Mouse (Mus musculus) ES-E14 (cell line): ENCODE results near the gene Matn1. TPM values are rescaled to one million over a fixed set of nuclear protein-coding genes. Genes with fewer than 3 reads are reported as not detected.

Experiments used
- DNase-seq: peaks from one replicate; pipeline ENCODE4 v3.0.0-alpha.2; 2013; ENCODE audit warnings: low read depth, low spot score
- H3K27ac ChIP-seq: 2 replicates; pipeline ENCODE4 v1.5.1; 2012; ENCODE audit warnings: low read depth, mild to moderate bottlenecking, low read length, moderate library complexity, mixed read lengths; ENCODE audit not compliant: poor library complexity, insufficient read depth, severe bottlenecking
- H3K36me3 ChIP-seq: 2 replicates; pipeline ENCODE4 v1.6.1; 2012; ENCODE audit warnings: mild to moderate bottlenecking, low read length, moderate library complexity, mixed read lengths; ENCODE audit not compliant: control insufficient read depth, poor library complexity, insufficient read depth, severe bottlenecking
- H3K4me1 ChIP-seq, 2 experiments: fragments of 150-350 bp in 1 of 2; sonication (generic) in 1 of 2; 2 replicates each; pipeline ENCODE4 v1.6.1; 2012; ENCODE audit warnings: low read length in 2 of 2, mild to moderate bottlenecking in 1 of 2, mixed read lengths in 1 of 2; ENCODE audit not compliant: control insufficient read depth in 2 of 2, insufficient read depth in 2 of 2, poor library complexity in 1 of 2
- H3K4me3 ChIP-seq, 2 experiments: fragments of 150-350 bp in 1 of 2; sonication (generic) in 1 of 2; 2 replicates each; pipeline ENCODE4 v1.5.1; 2012; ENCODE audit warnings: low read length in 2 of 2, low read depth in 1 of 2, mild to moderate bottlenecking in 1 of 2, mixed read lengths in 1 of 2; ENCODE audit not compliant: insufficient read depth in 1 of 2, poor library complexity in 1 of 2, severe bottlenecking in 1 of 2
- H3K9ac ChIP-seq: 2 replicates; pipeline ENCODE4 v1.6.1; 2012; ENCODE audit warnings: low read depth, mild to moderate bottlenecking, low read length, mixed read lengths; ENCODE audit not compliant: poor library complexity, insufficient read depth, severe bottlenecking
- H3K9me3 ChIP-seq: fragments of 150-350 bp; sonication (generic); 2 replicates; pipeline ENCODE4 v1.6.1; 2012; ENCODE audit warnings: low read depth, mild to moderate bottlenecking, low read length; ENCODE audit not compliant: control insufficient read depth, insufficient read depth
- CHD2 ChIP-seq: IDR thresholded peaks from 2 replicates; pipeline ENCODE4 v1.6.1; 2014; ENCODE audit warnings: mild to moderate bottlenecking, low read depth, low read length, inconsistent platforms
- HCFC1 ChIP-seq: IDR thresholded peaks from 2 replicates; pipeline ENCODE4 v1.6.1; 2012; ENCODE audit warnings: low read length, inconsistent platforms, borderline replicate concordance; ENCODE audit not compliant: insufficient read depth
- MAFK ChIP-seq: IDR thresholded peaks from 2 replicates; pipeline ENCODE4 v1.6.1; 2014; ENCODE audit warnings: mild to moderate bottlenecking, low read depth, low read length, inconsistent platforms; ENCODE audit not compliant: insufficient read depth
- ZC3H11A ChIP-seq: IDR thresholded peaks from 2 replicates; pipeline ENCODE4 v1.6.1; 2012; ENCODE audit warnings: low read depth, mild to moderate bottlenecking, inconsistent platforms, low read length, borderline replicate concordance
- ZNF384 ChIP-seq: IDR thresholded peaks from 2 replicates; pipeline ENCODE4 v1.6.1; 2012; ENCODE audit warnings: low read depth, low read length, inconsistent platforms
- in situ Hi-C, 2 experiments: fragments of 600-800 bp; cut with MboI; formaldehyde crosslinking; loops; one replicate each; pipeline ENCODE4 v1.15.1; 2025; ENCODE audit warnings: low sequenced_read_pairs in 2 of 2, inconsistent platforms in 1 of 2; ENCODE audit not compliant: unreplicated experiment in 2 of 2
- total RNA-seq: library from RNA; depleted of rRNA; stranded (reverse); fragments of 300-350 nt; gene quantifications from 2 replicates; pipeline ENCODE4 v1.2.3, GENCODE M21; 2012

Matn1 gene
- total RNA-seq, 1 experiment, result 2.0 TPM

DNA sequence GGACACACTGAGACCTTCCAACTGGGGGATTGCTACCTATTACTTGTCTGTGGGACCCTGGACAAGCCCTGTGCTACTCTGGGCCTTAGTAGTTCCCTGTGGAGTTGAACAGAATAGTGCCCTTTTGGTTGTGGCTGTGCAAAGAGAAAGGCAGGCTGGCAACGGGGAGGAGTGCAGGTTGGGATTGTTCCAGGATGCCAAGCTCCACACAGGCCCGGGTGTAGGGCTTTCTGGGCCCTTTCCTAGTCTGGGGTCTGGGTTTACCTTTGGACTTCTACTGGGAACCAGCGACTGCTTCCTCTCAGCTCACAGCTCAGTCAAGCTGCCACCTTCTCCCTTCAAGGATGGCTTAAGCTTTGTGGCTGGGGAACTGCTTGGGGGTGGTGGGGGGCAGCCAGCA lies 30.7 kb upstream of the Matn1 start:
- peak overlapping the region; percentile 53 to 65 for H3K4me3 ChIP-seq
- peaks cover 3 to 23% of the 10 kb centered on the region in 2 experiments; a peak in 3 of 4 replicates for H3K4me1 ChIP-seq
- TF ChIP-seq CHD2 (no peak), MAFK (no peak), ZC3H11A (no peak), HCFC1 (no peak), ZNF384 (no peak)
- no peaks in the 10 kb centered on the region for H3K9me3 ChIP-seq
- peak overlapping the region; percentile 57 for H3K27ac ChIP-seq
- H3K36me3 ChIP-seq, result no peaks in the 10 kb centered on the region
- peak overlapping the region; percentile 48 for H3K9ac ChIP-seq
- in situ Hi-C loops, result no loop called here
- DNase-seq, result no peak

GRCm38 (mm10) chr4:130914011-130914410 lies 30.2 kb upstream of the Matn1 start:
- Histone ChIP-seq H3K4me1 (peaks cover 3 to 23% of the 10 kb centered on the region in 2 experiments; a peak in 3 of 4 replicates), H3K36me3 (no peaks in the 10 kb centered on the region), H3K9me3 (no peaks in the 10 kb centered on the region), H3K4me3 (peak overlapping the region; percentile 16 to 65; a peak in 3 of 4 replicates), H3K9ac (peak overlapping the region; percentile 48), H3K27ac (0 out of 2 replicates have a peak overlapping the region, but pooled peaks have one; percentile 57)
- TF ChIP-seq ZC3H11A (no peak), HCFC1 (no peak), MAFK (no peak), CHD2 (no peak), ZNF384 (no peak)
- in situ Hi-C loops, result no loop called here
- no peak for DNase-seq

- H3K27ac ChIP-seq, result no peak overlapping the region
- in situ Hi-C loops, result no loop called here
- TF ChIP-seq ZC3H11A (no peak), ZNF384 (no peak), HCFC1 (no peak), MAFK (no peak), CHD2 (no peak)
- peaks cover 3 to 26% of the 10 kb centered on the region in 2 experiments; a peak in 3 of 4 replicates for H3K4me1 ChIP-seq
- H3K9me3 ChIP-seq, result no peaks in the 10 kb centered on the region
- no peaks in the 10 kb centered on the region for H3K36me3 ChIP-seq
- H3K9ac ChIP-seq, result no peak overlapping the region
- DNase-seq, result no peak
- H3K4me3 ChIP-seq, result no peak overlapping the region
Observed at GRCm38 (mm10) chr4:130914527-130914926, 29.7 kb upstream of the Matn1 start.

- H3K9ac ChIP-seq, result no peak overlapping the region
- no peaks in the 10 kb centered on the region for H3K36me3 ChIP-seq
- in situ Hi-C loops, result no loop called here
- H3K4me1 ChIP-seq, result peaks cover 2 to 30% of the 10 kb centered on the region in 2 experiments; a peak in 3 of 4 replicates
- H3K9me3 ChIP-seq, result no peaks in the 10 kb centered on the region
- H3K27ac ChIP-seq, result no peak overlapping the region
- DNase-seq, result no peak
- H3K4me3 ChIP-seq, result peak overlapping the region in 1 of 2 experiments; percentile 19; a peak in 2 of 4 replicates
- TF ChIP-seq CHD2, result no peak
- no peak for TF ChIP-seq ZC3H11A
- no peak for TF ChIP-seq MAFK
- no peak for TF ChIP-seq HCFC1
- TF ChIP-seq ZNF384, result no peak
Observed at GRCm38 (mm10) chr4:130915006-130915667, 29.0 kb upstream of the Matn1 start.

DNA sequence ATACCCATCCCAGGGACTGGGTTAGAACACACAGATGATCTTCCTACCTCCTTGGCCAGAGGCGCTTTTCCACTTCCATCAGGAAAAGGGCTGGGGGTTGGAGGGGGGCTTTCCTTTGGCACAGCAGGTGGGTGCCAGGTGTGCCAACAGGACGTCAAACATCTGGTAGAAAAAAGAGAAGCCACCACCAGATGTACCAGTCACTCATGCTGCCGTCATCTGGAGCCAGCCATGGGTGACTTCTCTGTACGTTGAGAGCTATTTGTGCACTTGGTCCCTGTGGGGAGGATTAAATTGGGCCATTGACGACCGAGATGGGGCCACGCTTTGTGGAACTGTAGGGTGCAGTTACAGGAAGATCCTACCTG lies 28.5 kb upstream of the Matn1 start:
- Histone ChIP-seq H3K4me3 (no peak overlapping the region), H3K9me3 (no peaks in the 10 kb centered on the region), H3K36me3 (no peaks in the 10 kb centered on the region), H3K4me1 (peaks cover 2 to 29% of the 10 kb centered on the region in 2 experiments; a peak in 3 of 4 replicates), H3K27ac (no peak overlapping the region), H3K9ac (no peak overlapping the region)
- no peak for DNase-seq
- TF ChIP-seq HCFC1, result no peak
- TF ChIP-seq MAFK, result no peak
- TF ChIP-seq CHD2, result no peak
- TF ChIP-seq ZC3H11A, result no peak
- no peak for TF ChIP-seq ZNF384
- in situ Hi-C loops, result no loop called here
